Mouse (Mus musculus) limb, embryonic 13.5 days (tissue): ENCODE measurements around the gene Dpp4. TPM values are rescaled to one million over a fixed set of nuclear protein-coding genes. Genes with fewer than 3 reads are reported as not detected.

Source experiments
- ATAC-seq: fragments of 200-750 bp; cut with Nextera tagmentation; 2 replicates; pipeline ENCODE4 v1.8.0; 2017; ENCODE audit warnings: low read depth, moderate number of reproducible peaks, moderate TSS enrichment; ENCODE audit not compliant: low FRiP score
- H3K27ac ChIP-seq: fragments of 300-500 bp; sonication (generic); 2 replicates; pipeline ENCODE4 v1.5.1; 2015; ENCODE audit warnings: inconsistent platforms, mild to moderate bottlenecking, moderate library complexity
- H3K27me3 ChIP-seq: fragments of 300-500 bp; sonication (generic); 2 replicates; pipeline ENCODE4 v1.6.1; 2015; ENCODE audit warnings: mild to moderate bottlenecking, inconsistent platforms
- H3K36me3 ChIP-seq: fragments of 300-500 bp; sonication (generic); 2 replicates; pipeline ENCODE4 v1.6.1; 2015; ENCODE audit warnings: inconsistent platforms, mild to moderate bottlenecking, moderate library complexity
- H3K4me1 ChIP-seq: fragments of 300-500 bp; sonication (generic); 2 replicates; pipeline ENCODE4 v1.6.1; 2015; ENCODE audit warnings: inconsistent platforms
- H3K4me2 ChIP-seq: fragments of 300-500 bp; sonication (generic); replicated peaks from 2 replicates; pipeline ENCODE4 v1.6.1; 2015; ENCODE audit warnings: inconsistent platforms, mild to moderate bottlenecking, moderate library complexity
- H3K4me3 ChIP-seq: fragments of 300-500 bp; sonication (generic); 2 replicates; pipeline ENCODE4 v1.5.1; 2015; ENCODE audit warnings: moderate library complexity, mild to moderate bottlenecking, inconsistent platforms
- H3K9ac ChIP-seq: fragments of 300-500 bp; sonication (generic); 2 replicates; pipeline ENCODE4 v1.6.1; 2015; ENCODE audit warnings: mild to moderate bottlenecking, inconsistent platforms
- H3K9me3 ChIP-seq: fragments of 300-500 bp; sonication (generic); 2 replicates; pipeline ENCODE4 v1.6.1; 2016; ENCODE audit warnings: inconsistent platforms
- WGBS: fragments of 180-500 bp; shearing (Covaris S2); methylation state at CpG from one replicate; pipeline ENCODE4 v1.1.7; 2015; 5-methylcytosine and 5-hydroxymethylcytosine counted together
- polyA plus RNA-seq: library from polyadenylated mRNA; unstranded; fragments of >200 nt; fragmentation: Nextera tagmentation; extraction: Ambion mirVana; gene quantifications from 2 replicates; pipeline ENCODE4 v1.2.1, GENCODE M21; 2015

The Dpp4 gene
- polyA plus RNA-seq, 1 experiment from 2014 or later = 0.67 TPM

- no peak overlapping the region for H3K4me3 ChIP-seq
- H3K36me3 ChIP-seq = no peaks in the 10 kb centered on the region
- ATAC-seq = no peak
- H3K9ac ChIP-seq = no peak overlapping the region
- no peak overlapping the region for H3K4me2 ChIP-seq
- no peaks in the 10 kb centered on the region for H3K4me1 ChIP-seq
- no peaks in the 10 kb centered on the region for H3K27me3 ChIP-seq
- H3K9me3 ChIP-seq = no peaks in the 10 kb centered on the region
- WGBS = 88% methylated on average over 8 of the region's 8 CpGs
- H3K27ac ChIP-seq = no peak overlapping the region
Measured at GRCm38 (mm10) chr2:62431245-62431795, 19.3 kb upstream of the Dpp4 start.

DNA sequence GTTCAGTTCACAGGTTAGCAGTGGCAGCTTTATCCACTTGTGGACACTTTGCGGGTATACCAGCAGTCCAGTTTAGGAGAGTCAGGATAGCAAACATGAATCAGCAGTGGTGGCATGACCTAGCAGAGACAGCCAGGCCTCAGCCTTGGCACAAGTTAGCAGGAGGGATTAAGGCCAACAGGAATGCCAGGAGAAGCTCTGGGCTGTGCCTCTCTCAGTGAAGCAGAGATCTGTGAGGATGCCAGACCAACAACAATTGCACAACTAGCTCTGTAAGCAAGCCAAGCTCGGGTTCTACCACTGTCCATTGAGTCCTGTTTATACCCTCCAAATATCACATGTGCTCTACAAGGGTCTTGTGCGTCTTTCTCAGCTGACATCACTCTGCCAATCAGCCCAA lies 13.9 kb upstream of the Dpp4 start:
- no peaks in the 10 kb centered on the region for H3K9me3 ChIP-seq
- ATAC-seq = no peak
- no peaks in the 10 kb centered on the region for H3K36me3 ChIP-seq
- no peak overlapping the region for H3K9ac ChIP-seq
- no peaks in the 10 kb centered on the region for H3K4me1 ChIP-seq
- 86% methylated on average over 3 of the region's 3 CpGs for WGBS
- H3K4me2 ChIP-seq = no peak overlapping the region
- H3K27me3 ChIP-seq = no peaks in the 10 kb centered on the region
- no peak overlapping the region for H3K27ac ChIP-seq
- no peak overlapping the region for H3K4me3 ChIP-seq

DNA sequence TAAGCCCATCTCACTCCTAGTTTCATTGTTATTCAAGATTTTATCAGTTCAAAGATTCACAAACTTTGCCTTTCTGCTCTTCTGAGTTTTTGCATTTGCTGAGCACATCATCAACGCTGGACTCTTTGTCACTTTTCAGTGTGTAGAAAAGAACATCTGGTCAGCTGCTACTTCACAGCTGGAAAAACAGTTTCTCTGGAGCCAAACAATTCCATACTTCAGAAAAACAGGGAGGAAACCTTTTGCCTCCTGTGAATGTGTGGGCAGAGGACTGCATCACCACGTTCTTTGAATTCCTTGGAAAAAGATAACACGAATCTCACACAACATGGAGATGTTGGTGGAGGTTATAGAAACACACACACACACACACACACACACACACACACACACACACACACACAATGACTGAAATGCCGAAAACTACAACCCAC lies 11.3 kb upstream of the Dpp4 start:
- Histone ChIP-seq H3K4me1 (no peaks in the 10 kb centered on the region), H3K36me3 (no peaks in the 10 kb centered on the region), H3K4me3 (no peak overlapping the region), H3K27me3 (no peaks in the 10 kb centered on the region), H3K4me2 (no peak overlapping the region), H3K9ac (no peak overlapping the region), H3K9me3 (no peaks in the 10 kb centered on the region), H3K27ac (no peak overlapping the region)
- ATAC-seq = peak; percentile 15; the same call in 1 of the 2 replicates
- WGBS = 44% methylated on average over 4 of the region's 4 CpGs

DNA sequence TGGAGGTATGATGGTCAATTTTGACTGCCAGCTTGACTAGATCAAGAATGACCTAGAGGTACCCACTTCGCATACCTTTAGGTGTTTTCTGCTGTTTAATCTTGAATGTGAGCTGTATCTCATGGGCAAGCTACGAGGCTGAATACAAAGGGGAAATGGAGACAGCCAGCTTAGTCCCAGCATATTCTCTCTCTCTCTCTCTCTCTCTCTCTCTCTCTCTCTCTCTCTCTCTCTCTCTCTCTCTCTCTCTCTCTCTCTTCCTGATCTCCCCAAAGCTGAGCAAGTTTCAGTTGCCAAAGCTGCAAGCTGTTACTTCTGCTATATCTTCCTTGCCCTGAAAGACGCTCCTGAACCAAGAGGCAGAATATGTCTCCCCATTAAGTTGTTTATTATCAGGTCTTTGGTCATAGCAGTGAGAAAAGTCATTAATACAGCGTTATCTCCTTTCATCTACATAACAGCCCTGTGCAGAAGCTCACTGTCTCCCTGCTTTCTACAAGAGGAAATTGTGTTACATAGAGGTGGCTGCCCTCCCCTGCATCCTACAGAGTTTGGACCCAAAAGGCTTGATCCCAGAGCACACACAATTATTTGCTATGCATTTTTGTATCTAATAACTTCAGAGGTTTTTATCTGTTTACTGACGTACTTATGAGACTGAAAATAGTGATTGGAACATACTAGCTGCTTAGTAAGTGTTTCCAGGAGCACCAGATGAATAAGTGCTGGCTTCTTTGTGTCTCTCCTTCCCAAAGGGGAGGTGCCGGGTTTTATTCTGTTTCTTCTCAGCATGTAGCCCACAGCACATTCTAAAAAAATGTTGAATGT lies 10.7 kb upstream of the Dpp4 start:
- no peaks in the 10 kb centered on the region for H3K4me1 ChIP-seq
- no peak overlapping the region for H3K4me3 ChIP-seq
- WGBS = 74% methylated on average over 6 of the region's 6 CpGs
- no peak overlapping the region for H3K4me2 ChIP-seq
- H3K9me3 ChIP-seq = no peaks in the 10 kb centered on the region
- no peak overlapping the region for H3K9ac ChIP-seq
- ATAC-seq = peak; percentile 11; the same call in 1 of the 2 replicates
- H3K36me3 ChIP-seq = no peaks in the 10 kb centered on the region
- H3K27ac ChIP-seq = no peak overlapping the region
- no peaks in the 10 kb centered on the region for H3K27me3 ChIP-seq

- ATAC-seq = no peak
- Histone ChIP-seq H3K27me3 (no peaks in the 10 kb centered on the region), H3K27ac (no peak overlapping the region), H3K9ac (no peak overlapping the region), H3K4me3 (no peak overlapping the region), H3K36me3 (no peaks in the 10 kb centered on the region), H3K9me3 (no peaks in the 10 kb centered on the region), H3K4me2 (no peak overlapping the region), H3K4me1 (no peaks in the 10 kb centered on the region)
- WGBS = 88% methylated on average over 4 of the region's 4 CpGs
Measured at GRCm38 (mm10) chr2:62421229-62421628, 9.2 kb upstream of the Dpp4 start.

DNA sequence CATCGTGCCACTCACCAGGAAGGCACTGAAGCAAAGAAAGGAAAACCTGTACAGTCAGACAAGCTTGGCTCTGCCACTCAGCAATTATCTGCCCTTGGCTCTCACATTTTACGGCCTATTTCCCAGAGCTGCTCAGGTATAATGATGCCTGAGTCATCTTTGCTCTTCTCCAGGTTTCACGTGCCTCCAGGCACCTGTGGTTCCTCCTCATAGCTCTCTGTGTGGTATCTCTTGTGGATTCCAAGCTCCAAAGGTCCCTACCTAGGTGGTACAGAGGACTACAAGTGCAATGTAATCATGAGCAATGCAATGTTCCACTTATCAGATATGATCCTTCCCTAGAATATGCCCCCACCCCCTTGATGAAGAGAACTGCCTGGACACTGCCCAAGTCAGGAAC lies 8.0 kb upstream of the Dpp4 start:
- Histone ChIP-seq H3K27me3 (no peaks in the 10 kb centered on the region), H3K9ac (no peak overlapping the region), H3K4me3 (no peak overlapping the region), H3K4me1 (no peaks in the 10 kb centered on the region), H3K9me3 (no peaks in the 10 kb centered on the region), H3K36me3 (no peaks in the 10 kb centered on the region), H3K4me2 (no peak overlapping the region), H3K27ac (no peak overlapping the region)
- no peak for ATAC-seq
- WGBS = 80% methylated on average over 3 of the region's 3 CpGs

GRCm38 (mm10) chr2:62417233-62417632 lies 5.2 kb upstream of the Dpp4 start:
- Histone ChIP-seq H3K9me3 (no peaks in the 10 kb centered on the region), H3K4me2 (no peak overlapping the region), H3K27ac (no peak overlapping the region), H3K4me1 (0 out of 2 replicates have a peak, but pooled peaks cover under 1% of the 10 kb centered on the region), H3K27me3 (peaks cover 9% of the 10 kb centered on the region), H3K9ac (no peak overlapping the region), H3K36me3 (no peaks in the 10 kb centered on the region), H3K4me3 (no peak overlapping the region)
- no peak for ATAC-seq
- 39% methylated on average over 1 of the region's 1 CpGs for WGBS

GRCm38 (mm10) chr2:62411211-62412080 lies 585 bp downstream of the Dpp4 start:
- Histone ChIP-seq H3K9ac (peak overlapping the region; percentile 60), H3K4me2 (peak overlapping the region; percentile 89), H3K36me3 (no peaks in the 10 kb centered on the region), H3K27me3 (peaks cover 33% of the 10 kb centered on the region), H3K27ac (no peak overlapping the region), H3K9me3 (no peaks in the 10 kb centered on the region), H3K4me3 (peak overlapping the region; percentile 49), H3K4me1 (peaks cover 21% of the 10 kb centered on the region; the same call in 1 of the 2 replicates)
- WGBS = 7% methylated on average over 47 of the region's 47 CpGs
- ATAC-seq = peak; percentile 87; the same call in 1 of the 2 replicates

GRCm38 (mm10) chr2:62408701-62409201 lies 3.3 kb downstream of the Dpp4 start:
- no peak overlapping the region for H3K4me3 ChIP-seq
- H3K27me3 ChIP-seq = peaks cover 32% of the 10 kb centered on the region
- H3K9ac ChIP-seq = no peak overlapping the region
- no peaks in the 10 kb centered on the region for H3K36me3 ChIP-seq
- peaks cover 21% of the 10 kb centered on the region; the same call in 1 of the 2 replicates for H3K4me1 ChIP-seq
- WGBS = 29% methylated on average over 4 of the region's 4 CpGs
- no peaks in the 10 kb centered on the region for H3K9me3 ChIP-seq
- H3K4me2 ChIP-seq = no peak overlapping the region
- ATAC-seq = no peak
- no peak overlapping the region for H3K27ac ChIP-seq

DNA sequence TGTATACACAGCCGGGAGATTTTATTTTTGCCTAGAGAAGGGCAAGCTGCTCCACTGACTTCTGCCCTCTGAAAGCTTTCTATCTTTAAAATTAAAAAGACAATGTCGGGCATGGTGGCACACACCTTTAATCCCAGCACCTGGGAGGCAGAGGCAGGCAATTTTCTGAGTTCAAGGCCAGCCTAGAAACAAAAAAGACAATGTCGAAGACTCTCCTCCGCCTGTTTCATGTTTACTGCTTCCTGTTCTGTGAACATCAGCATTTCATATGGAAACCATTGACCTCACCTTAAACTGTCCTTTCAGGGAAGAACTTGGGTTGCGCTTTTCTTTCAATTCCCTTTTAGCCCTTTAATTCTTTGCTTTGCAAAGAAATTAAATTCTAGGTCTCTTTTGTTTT lies 3.8 kb downstream of the Dpp4 start:
- Histone ChIP-seq H3K27ac (no peak overlapping the region), H3K4me2 (no peak overlapping the region), H3K4me1 (peaks cover 21% of the 10 kb centered on the region; the same call in 1 of the 2 replicates), H3K27me3 (peaks cover 29% of the 10 kb centered on the region), H3K4me3 (no peak overlapping the region), H3K9ac (no peak overlapping the region), H3K9me3 (no peaks in the 10 kb centered on the region), H3K36me3 (no peaks in the 10 kb centered on the region)
- WGBS = 62% methylated on average over 5 of the region's 5 CpGs
- ATAC-seq = no peak

DNA sequence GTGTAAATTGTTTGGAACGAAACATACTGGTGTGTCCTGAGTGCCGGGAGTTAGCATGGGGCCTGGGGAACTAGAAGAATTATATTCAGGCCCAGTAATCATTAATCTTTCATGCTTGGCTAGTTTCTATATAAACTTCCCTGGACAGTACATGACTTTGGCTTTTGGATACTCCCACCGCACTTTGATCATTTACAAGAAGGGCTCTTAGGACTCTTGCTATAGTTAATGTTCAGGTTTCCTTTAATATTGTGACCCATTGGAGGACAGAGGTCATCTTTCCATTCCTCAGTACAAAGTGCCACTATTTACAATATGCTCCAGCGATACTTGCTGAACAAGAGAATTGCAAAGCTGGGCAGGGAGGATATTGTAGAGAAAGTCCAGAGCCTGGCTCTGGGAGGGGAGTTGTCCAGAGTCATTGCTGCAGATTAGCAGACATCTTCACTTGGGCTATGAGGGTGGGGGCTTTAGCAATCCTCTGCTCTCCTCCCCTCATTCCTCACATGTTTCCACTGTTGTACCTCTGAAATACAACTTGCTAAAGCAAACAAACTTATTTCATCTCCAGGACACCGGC lies 8.4 kb downstream of the Dpp4 start:
- ATAC-seq = no peak
- Histone ChIP-seq H3K4me2 (no peak overlapping the region), H3K9me3 (no peaks in the 10 kb centered on the region), H3K27ac (no peak overlapping the region), H3K9ac (no peak overlapping the region), H3K4me1 (0 out of 2 replicates have a peak, but pooled peaks cover 9% of the 10 kb centered on the region), H3K4me3 (no peak overlapping the region), H3K27me3 (no peaks in the 10 kb centered on the region; the same call in 1 of the 2 replicates), H3K36me3 (no peaks in the 10 kb centered on the region)
- 88% methylated on average over 5 of the region's 5 CpGs for WGBS
